Mouse (Mus musculus): ENCODE measurements around the gene Nup107.

- TF ChIP-seq POLR2A (IDR thresholded peaks at IDR 0.05; ENCODE audit: insufficient read depth, low read length) (no peak), CTCF (IDR thresholded peaks at IDR 0.05; ENCODE audit: low read depth, low read length) (no peak), EP300 (IDR thresholded peaks at IDR 0.05; ENCODE audit: insufficient read depth, low read depth, low read length) (no peak)
These were observed 32.1 kb upstream of the Nup107 start for GRCm38 (mm10) chr10:117824647-117825046.
